Mouse (Mus musculus): ENCODE data around the gene Hoxd11.

The Hoxd11 gene

GRCm38 (mm10) chr2:74678891-74679595 lies at the start of gene Hoxd11:
Hoxd11 (plus strand) TSS chr2:74679557.
- peak; percentile 52 for DNase-seq

GRCm38 (mm10) chr2:74635412-74635811 lies 43.9 kb upstream of the Hoxd11 start:
- no peak for DNase-seq

GRCm38 (mm10) chr2:74642431-74642830 lies 36.9 kb upstream of the Hoxd11 start:
- no peak for DNase-seq

GRCm38 (mm10) chr2:74645631-74646030 lies 33.7 kb upstream of the Hoxd11 start:
- DNase-seq: peak; percentile 71

- peak; percentile 72 for DNase-seq
These were observed 32.1 kb upstream of the Hoxd11 start for GRCm38 (mm10) chr2:74647082-74647864.

- DNase-seq: no peak
These were observed 26.4 kb upstream of the Hoxd11 start for GRCm38 (mm10) chr2:74652996-74653340.

DNA sequence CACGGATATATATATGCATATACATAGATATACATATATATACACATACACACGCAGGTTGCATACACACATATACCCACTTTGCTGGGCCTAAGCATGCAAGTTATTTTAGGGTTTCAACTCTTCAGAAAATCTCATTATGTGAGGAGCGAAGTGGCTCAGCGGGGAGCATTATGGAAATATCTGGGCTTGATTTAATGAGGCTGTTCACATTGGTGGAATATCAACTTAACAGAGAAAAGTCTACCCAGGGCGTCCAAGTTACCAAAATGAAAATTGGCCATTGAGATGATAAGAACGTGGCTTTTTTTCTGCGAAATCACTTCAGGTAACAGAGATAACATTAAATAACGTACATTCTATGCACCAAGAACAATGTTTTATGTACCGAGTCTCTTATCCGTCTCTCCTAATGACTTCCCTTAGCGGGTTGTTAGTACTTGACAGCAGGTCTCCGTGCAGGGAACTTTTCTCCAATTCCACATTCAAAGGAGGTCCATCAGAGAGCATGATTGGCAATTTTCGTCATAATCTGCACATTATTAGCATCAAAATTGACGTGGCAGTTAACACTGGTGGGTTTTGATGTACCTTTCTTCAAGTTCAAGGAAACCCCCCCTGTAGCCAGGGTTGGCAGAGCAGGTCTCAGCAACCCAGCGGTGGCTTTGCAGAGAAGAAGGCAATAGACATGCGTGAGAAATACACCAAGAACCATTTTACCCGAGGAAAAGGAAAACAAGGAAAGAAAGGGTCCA lies 25.4 kb upstream of the Hoxd11 start:
- no peak for DNase-seq

GRCm38 (mm10) chr2:74654743-74655419 lies 24.5 kb upstream of the Hoxd11 start:
- DNase-seq: peak; percentile 82

DNA sequence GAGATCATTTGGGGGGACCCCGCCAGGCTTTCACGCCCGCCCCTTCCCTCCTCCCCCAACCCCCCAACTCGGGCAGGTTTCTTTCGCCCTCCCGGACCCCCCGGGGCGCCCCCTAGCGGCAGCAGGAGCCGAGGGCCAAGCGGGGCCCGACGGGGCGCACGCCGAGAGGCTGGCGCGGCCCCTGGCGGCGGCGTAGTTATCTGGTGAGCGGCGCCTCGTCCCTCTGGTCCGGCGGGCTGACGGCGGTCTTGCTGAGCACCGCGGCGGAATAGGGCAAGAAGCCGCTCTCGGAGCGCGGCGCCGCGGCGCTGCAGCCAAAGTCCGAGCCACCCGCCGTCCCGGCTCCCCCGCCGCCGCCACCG lies 24.0 kb upstream of the Hoxd11 start:
- peak; percentile 85 for DNase-seq

DNA sequence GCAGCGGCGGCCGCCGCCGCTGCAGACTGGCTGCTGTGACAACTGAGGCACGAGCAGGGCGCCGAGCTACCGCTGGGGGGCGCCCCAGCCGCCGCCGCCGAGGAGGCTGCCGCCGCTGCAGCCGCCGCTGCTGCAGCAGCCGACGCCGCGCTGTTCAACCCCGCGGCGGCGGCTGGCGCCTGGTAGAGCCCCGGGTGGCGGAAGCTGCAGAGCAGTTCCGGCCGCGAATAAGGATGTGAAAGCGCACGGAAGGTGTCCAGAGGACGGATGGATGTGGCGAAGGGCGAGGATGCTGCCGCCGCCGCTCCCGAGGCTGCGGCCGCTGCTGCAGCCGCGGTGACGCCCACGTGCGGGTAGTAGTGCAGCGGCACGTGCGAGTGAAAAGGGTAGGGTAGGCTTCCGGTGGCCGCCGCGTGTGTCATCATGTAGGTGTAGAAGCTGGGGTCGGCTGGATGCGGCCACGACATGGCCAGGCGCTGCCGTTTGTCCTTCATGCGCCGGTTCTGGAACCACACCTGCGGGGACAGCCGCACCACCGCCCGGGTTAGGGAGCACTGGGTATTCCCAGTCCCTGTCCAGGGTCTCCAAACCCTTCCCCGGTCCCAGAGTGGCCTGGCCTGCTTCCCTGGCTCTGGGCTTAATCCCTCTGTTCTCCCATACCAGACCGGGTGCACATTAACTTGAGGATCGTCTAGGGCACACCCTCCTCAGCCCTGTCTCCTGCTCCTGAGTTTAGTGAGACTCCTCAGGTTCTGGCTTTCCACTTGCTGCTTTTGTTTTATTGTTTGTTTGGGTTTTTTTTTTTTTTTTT lies 23.3 kb upstream of the Hoxd11 start:
- peak; percentile 84 for DNase-seq

GRCm38 (mm10) chr2:74656632-74657021 lies 22.7 kb upstream of the Hoxd11 start:
- peak; percentile 78 for DNase-seq

DNA sequence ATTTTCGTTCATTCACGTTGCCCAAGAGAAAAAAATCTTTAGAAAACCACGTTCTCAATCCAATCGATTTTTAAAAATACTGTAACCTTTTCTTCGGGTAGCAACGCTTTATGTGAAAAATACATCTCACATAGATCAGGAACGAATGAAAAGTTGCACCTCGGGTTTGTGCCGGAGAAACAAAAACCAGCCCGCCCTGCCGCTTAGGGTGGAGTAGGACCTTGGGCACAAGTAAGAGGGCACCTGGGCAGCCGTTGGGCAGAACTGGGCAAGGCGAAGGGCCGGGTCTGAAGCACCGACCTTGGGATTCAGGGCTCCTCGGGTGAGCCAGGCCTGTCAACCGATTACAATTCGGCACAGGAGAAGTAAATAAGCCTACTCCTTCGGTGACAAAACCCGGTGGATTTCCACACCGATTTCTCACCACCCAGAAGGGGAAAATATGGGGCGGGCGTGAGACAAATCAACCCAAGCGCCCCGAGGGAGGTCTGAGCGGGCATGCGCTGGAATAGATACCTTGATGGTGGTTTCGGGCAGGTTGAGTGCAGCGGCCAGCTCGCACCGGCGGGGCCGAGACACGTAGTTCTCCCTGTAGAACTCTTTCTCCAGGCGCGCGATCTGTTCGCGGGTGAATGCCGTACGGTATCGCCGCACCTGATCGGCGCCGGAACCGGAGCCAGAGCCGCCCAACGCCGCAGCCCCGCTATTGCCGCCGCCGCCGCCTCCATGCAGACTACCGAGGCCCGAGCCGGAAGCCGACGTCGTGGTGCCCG lies 21.9 kb upstream of the Hoxd11 start:
- DNase-seq: peak; percentile 86

- no peak for DNase-seq
These were observed 21.2 kb upstream of the Hoxd11 start for GRCm38 (mm10) chr2:74658024-74658666.

DNA sequence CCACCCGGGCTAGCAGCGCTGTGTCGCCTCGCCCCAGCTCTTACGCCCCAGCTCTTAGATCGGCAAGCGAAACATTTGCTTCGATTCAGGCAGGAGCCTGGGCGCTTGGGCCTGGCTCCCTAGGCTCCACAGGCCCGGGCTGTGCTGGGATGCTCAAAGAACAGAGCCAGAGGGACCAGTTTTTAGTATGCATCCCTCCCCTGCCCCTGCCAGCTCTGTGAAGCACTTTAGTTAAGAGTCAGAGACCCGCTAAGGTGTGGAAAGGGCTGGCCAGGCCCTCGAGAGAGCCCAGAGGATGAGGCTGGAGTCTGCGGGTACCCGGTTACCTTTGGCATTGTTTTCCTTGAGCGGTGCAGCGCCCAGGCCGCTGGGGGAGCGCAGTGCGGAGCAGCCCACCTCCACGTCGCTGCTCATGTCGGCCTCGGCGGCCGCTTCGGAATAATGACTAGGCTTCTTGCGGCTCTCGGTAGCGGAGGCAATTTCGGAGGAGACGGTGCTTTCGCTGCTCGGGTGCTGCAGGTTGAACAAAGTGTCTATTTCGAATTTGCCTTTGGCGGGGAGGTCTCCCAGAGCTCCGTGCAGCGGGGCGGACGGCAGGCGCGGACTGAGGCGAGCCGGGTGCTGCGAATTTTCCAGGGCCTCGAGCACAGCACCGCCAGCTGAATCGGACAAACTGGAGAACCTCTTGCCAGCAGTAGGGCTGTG lies 20.5 kb upstream of the Hoxd11 start:
- DNase-seq: peak; percentile 85

- DNase-seq: peak; percentile 63
These were observed 19.8 kb upstream of the Hoxd11 start, which contains the start of gene Evx2 for GRCm38 (mm10) chr2:74659507-74660005. Evx2 (minus strand) TSS chr2:74659557.

GRCm38 (mm10) chr2:74660421-74661375 lies 18.7 kb upstream of the Hoxd11 start:
- DNase-seq: peak; percentile 78

GRCm38 (mm10) chr2:74661685-74662084 lies 17.7 kb upstream of the Hoxd11 start:
- DNase-seq: peak; percentile 86

DNA sequence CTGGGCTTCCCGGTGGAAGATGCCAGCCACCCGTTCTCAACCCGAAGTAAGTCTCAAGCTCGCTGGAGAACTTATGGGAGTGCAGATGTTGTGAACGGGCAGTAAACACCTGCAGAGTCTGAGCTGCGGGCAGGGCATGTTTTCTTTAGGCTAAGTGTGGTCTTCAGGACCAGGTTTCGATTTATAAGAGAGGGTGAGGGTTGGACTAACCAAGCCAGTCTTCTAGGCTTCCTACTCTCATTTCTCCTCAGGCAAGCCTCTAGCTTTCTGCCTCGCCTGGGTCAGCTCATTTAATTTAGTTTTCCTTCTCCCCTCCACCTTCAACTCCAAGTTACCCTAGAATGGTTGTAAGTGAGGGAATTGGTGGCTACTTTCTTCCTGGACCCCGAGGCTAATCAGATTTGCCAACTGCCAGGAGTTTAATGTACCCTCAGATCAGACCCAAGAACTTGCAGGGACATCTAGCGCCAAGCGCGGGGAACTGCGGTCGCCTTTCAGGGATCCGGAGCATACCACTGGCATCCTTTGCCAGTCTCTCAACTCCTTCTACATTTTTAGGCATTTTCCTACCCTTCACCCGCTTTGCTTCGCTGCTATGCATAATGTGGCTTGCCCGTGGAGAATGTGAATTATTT lies 15.9 kb upstream of the Hoxd11 start:
- peak; percentile 86 for DNase-seq
